ENCODE assay signal across 16 mouse cellular contexts in the genomic region with DNA sequence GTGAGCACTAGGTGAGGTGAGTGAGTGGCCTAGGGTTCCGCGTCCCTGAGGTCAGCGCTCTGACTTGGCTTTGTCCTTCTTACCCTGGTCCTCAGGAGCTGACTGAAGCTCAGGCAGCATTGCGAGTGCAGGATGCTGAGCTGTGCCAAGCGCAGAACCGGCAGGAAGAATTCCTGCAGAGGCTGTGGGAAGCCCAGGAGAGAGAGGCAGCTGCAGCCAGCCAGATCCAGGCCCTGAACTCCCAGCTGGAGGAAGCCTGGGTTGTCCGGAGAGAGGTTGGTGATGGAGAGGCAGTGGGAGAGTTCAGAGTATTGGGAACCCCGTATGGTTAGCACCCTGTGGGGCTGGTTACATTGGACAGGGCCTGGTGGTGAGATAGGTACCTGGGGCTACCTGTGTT.
"Had no signal": no experiment of that assay in that cellular context is flagged by ENCODE, and none has a peak within 500 bp of the region (broad histone marks: within the 10 kb centered on the region; RNA-seq: fewer than 3 reads in every experiment).

No protein-coding gene starts in this region.

- ATAC-seq: midbrain, embryonic 16.5 days had no signal

- H3K9me3 ChIP-seq: midbrain, embryonic 10.5 days; midbrain, embryonic 12.5 days; neural tube, embryonic 13.5 days; neural tube, embryonic 15.5 days had no signal

- H3K4me3 ChIP-seq: midbrain, embryonic 10.5 days; midbrain, embryonic 12.5 days; myocyte; neural tube, embryonic 13.5 days; neural tube, embryonic 15.5 days had no signal

- H3K4me1 ChIP-seq: midbrain, embryonic 12.5 days; neural tube, embryonic 13.5 days; neural tube, embryonic 15.5 days had no signal

- H3K9ac ChIP-seq: lung, embryonic 14.5 days; midbrain, embryonic 12.5 days; neural tube, embryonic 13.5 days; neural tube, embryonic 15.5 days had no signal

- H3K27me3 ChIP-seq: midbrain, embryonic 12.5 days; neural tube, embryonic 13.5 days; neural tube, embryonic 15.5 days had no signal

- DNase-seq: lung, embryonic 14.5 days; midbrain, embryonic 14.5 days; retina, postnatal 1 day; right cerebral cortex, adult 18-20 months; right cerebral cortex, postnatal 25 days; right cerebral cortex, postnatal 4 days; spleen, adult 18-20 months; thymus, adult 18-20 months; thymus, postnatal 14 days; thymus, postnatal 36 days had no signal

- H3K27ac ChIP-seq: midbrain, embryonic 10.5 days; midbrain, embryonic 12.5 days; neural tube, embryonic 13.5 days; neural tube, embryonic 15.5 days had no signal

- H3K4me2 ChIP-seq: lung, embryonic 14.5 days; midbrain, embryonic 12.5 days; neural tube, embryonic 13.5 days; neural tube, embryonic 15.5 days had no signal
